Mouse (Mus musculus) heart, embryonic 16.5 days (tissue): ENCODE measurements around the gene Tut1. TPM values are rescaled to one million over a fixed set of nuclear protein-coding genes. Genes with fewer than 3 reads are reported as not detected.

ENCODE experiments used
- ATAC-seq: fragments of 200-750 bp; cut with Nextera tagmentation; replicated peaks from 2 replicates; pipeline ENCODE4 v1.8.0; 2017; ENCODE audit warnings: moderate number of reproducible peaks; ENCODE audit not compliant: insufficient read depth, low FRiP score; ENCODE audit errors: extremely low read depth
- H3K27ac ChIP-seq: fragments of 300-500 bp; sonication (generic); 2 replicates; pipeline ENCODE4 v1.5.1; 2014; ENCODE audit warnings: mild to moderate bottlenecking, low read length, control low read depth, moderate library complexity
- H3K27me3 ChIP-seq: fragments of 300-500 bp; sonication (generic); 2 replicates; pipeline ENCODE4 v1.6.1; 2014; ENCODE audit warnings: low read length, mixed read lengths; ENCODE audit not compliant: control insufficient read depth, insufficient read depth
- H3K36me3 ChIP-seq: fragments of 300-500 bp; sonication (generic); 2 replicates; pipeline ENCODE4 v1.6.1; 2014; ENCODE audit not compliant: control insufficient read depth, insufficient read depth
- H3K4me1 ChIP-seq: fragments of 300-500 bp; sonication (generic); 2 replicates; pipeline ENCODE4 v1.6.1; 2014; ENCODE audit warnings: low read length, mixed read lengths; ENCODE audit not compliant: control insufficient read depth, insufficient read depth
- H3K4me2 ChIP-seq: fragments of 300-500 bp; sonication (generic); 2 replicates; pipeline ENCODE4 v1.6.1; 2014; ENCODE audit warnings: low read depth, mild to moderate bottlenecking, control low read depth, low read length
- H3K4me3 ChIP-seq: fragments of 300-500 bp; sonication (generic); 2 replicates; pipeline ENCODE4 v1.5.1; 2014; ENCODE audit warnings: mild to moderate bottlenecking, control low read depth, low read length
- H3K9ac ChIP-seq: fragments of 300-500 bp; sonication (generic); 2 replicates; pipeline ENCODE4 v1.6.1; 2014; ENCODE audit warnings: low read length, control low read depth
- H3K9me3 ChIP-seq: fragments of 300-500 bp; sonication (generic); replicated peaks from 2 replicates; pipeline ENCODE4 v1.6.1; 2016; ENCODE audit warnings: low read length; ENCODE audit not compliant: control insufficient read depth
- WGBS: fragments of 180-500 bp; shearing (Covaris S2); extraction: QIAGEN DNeasy Blood & Tissue Kit; methylation state at CpG from one replicate; pipeline ENCODE4 v1.1.7; 2014; 5-methylcytosine and 5-hydroxymethylcytosine counted together
- polyA plus RNA-seq: library from polyadenylated mRNA; unstranded; fragments of >200 nt; fragmentation: Nextera tagmentation; extraction: Ambion mirVana; gene quantifications from 2 replicates; pipeline ENCODE4 v1.2.1, GENCODE M21; 2015

The Tut1 gene
- polyA plus RNA-seq, 1 experiment from 2014 or later = 18.4 TPM

GRCm38 (mm10) chr19:8926766-8927165 lies 26.9 kb upstream of the Tut1 start:
- no peak overlapping the region for H3K27ac ChIP-seq
- no peak overlapping the region for H3K4me3 ChIP-seq
- no peak overlapping the region for H3K4me2 ChIP-seq
- H3K9me3 ChIP-seq = no peaks in the 10 kb centered on the region
- no peaks in the 10 kb centered on the region for H3K27me3 ChIP-seq
- ATAC-seq = no peak
- peaks cover 16% of the 10 kb centered on the region for H3K36me3 ChIP-seq
- whole genome bisulfite sequencing = 86% methylated on average over 2 of the region's 2 CpGs
- H3K4me1 ChIP-seq = peaks cover 17% of the 10 kb centered on the region
- no peak overlapping the region for H3K9ac ChIP-seq

- ATAC-seq = no peak
- Histone ChIP-seq H3K27me3 (no peaks in the 10 kb centered on the region), H3K4me2 (no peak overlapping the region), H3K4me3 (no peak overlapping the region), H3K36me3 (peaks cover 16% of the 10 kb centered on the region), H3K27ac (no peak overlapping the region), H3K4me1 (peaks cover 16% of the 10 kb centered on the region), H3K9me3 (no peaks in the 10 kb centered on the region), H3K9ac (no peak overlapping the region)
- WGBS = 78% methylated on average over 12 of the region's 12 CpGs
These were observed 25.6 kb upstream of the Tut1 start for GRCm38 (mm10) chr19:8927891-8928525.

GRCm38 (mm10) chr19:8928689-8929223 lies 24.9 kb upstream of the Tut1 start:
- 21% methylated on average over 16 of the region's 16 CpGs for WGBS
- H3K9ac ChIP-seq = peak overlapping the region; percentile 92; the same call in 1 of the 2 replicates
- peak overlapping the region; percentile 86 for H3K4me2 ChIP-seq
- peaks cover 21% of the 10 kb centered on the region for H3K36me3 ChIP-seq
- no peaks in the 10 kb centered on the region for H3K27me3 ChIP-seq
- no peak; the same call in 1 of the 2 replicates for ATAC-seq
- peak overlapping the region; percentile 87 for H3K4me3 ChIP-seq
- peak overlapping the region; percentile 84 for H3K27ac ChIP-seq
- no peaks in the 10 kb centered on the region for H3K9me3 ChIP-seq
- H3K4me1 ChIP-seq = peaks cover 16% of the 10 kb centered on the region

- Histone ChIP-seq H3K9ac (peak within 1 kb of the TSS; percentile 92), H3K27me3 (no peaks in the 10 kb centered on the region), H3K4me1 (peaks cover 16% of the 10 kb centered on the region), H3K9me3 (no peaks in the 10 kb centered on the region), H3K4me2 (peak within 1 kb of the TSS; percentile 86), H3K27ac (peak within 1 kb of the TSS; percentile 84), H3K36me3 (peaks cover 21% of the 10 kb centered on the region), H3K4me3 (peak within 1 kb of the TSS; percentile 87)
- WGBS = 0% methylated on average over 70 of the region's 74 CpGs
- peak; percentile 80 for ATAC-seq
These were observed 24.2 kb upstream of the Tut1 start, which contains the start of the genes Rom1 and Eml3 for GRCm38 (mm10) chr19:8929224-8930088. Rom1 (minus strand) TSS chr19:8929356. Eml3 (plus strand) TSS chr19:8929552.

GRCm38 (mm10) chr19:8930117-8930516 lies 23.5 kb upstream of the Tut1 start:
- Histone ChIP-seq H3K4me1 (peaks cover 16% of the 10 kb centered on the region), H3K4me3 (peak overlapping the region; percentile 87), H3K36me3 (peaks cover 27% of the 10 kb centered on the region), H3K9me3 (no peaks in the 10 kb centered on the region), H3K27ac (peak overlapping the region; percentile 84), H3K4me2 (peak overlapping the region; percentile 86), H3K9ac (peak overlapping the region; percentile 92), H3K27me3 (no peaks in the 10 kb centered on the region)
- 12% methylated on average over 11 of the region's 11 CpGs for WGBS
- ATAC-seq = no peak

GRCm38 (mm10) chr19:8930771-8931170 lies 22.9 kb upstream of the Tut1 start:
- Histone ChIP-seq H3K27ac (no peak overlapping the region), H3K4me2 (peak overlapping the region; percentile 86), H3K27me3 (no peaks in the 10 kb centered on the region), H3K9me3 (no peaks in the 10 kb centered on the region), H3K36me3 (peaks cover 24% of the 10 kb centered on the region), H3K4me3 (peak overlapping the region; percentile 87), H3K4me1 (peaks cover 16% of the 10 kb centered on the region), H3K9ac (peak overlapping the region; percentile 92)
- ATAC-seq = no peak
- 75% methylated on average over 7 of the region's 7 CpGs for WGBS

GRCm38 (mm10) chr19:8936736-8937135 lies 16.9 kb upstream of the Tut1 start:
- WGBS = 96% methylated on average over 2 of the region's 2 CpGs
- no peak for ATAC-seq
- peaks cover 8% of the 10 kb centered on the region for H3K4me1 ChIP-seq
- H3K27me3 ChIP-seq = no peaks in the 10 kb centered on the region
- H3K4me2 ChIP-seq = no peak overlapping the region
- no peaks in the 10 kb centered on the region for H3K9me3 ChIP-seq
- H3K9ac ChIP-seq = no peak overlapping the region
- no peak overlapping the region for H3K4me3 ChIP-seq
- peaks cover 22% of the 10 kb centered on the region for H3K36me3 ChIP-seq
- no peak overlapping the region for H3K27ac ChIP-seq

GRCm38 (mm10) chr19:8940526-8941133 lies 13.0 kb upstream of the Tut1 start:
- Histone ChIP-seq H3K4me2 (peak overlapping the region; percentile 77), H3K27me3 (no peaks in the 10 kb centered on the region), H3K4me3 (peak overlapping the region; percentile 99; the same call in 1 of the 2 replicates), H3K9me3 (no peaks in the 10 kb centered on the region), H3K27ac (no peak overlapping the region; the same call in 1 of the 2 replicates), H3K9ac (peak overlapping the region; percentile 99), H3K4me1 (peaks cover 34% of the 10 kb centered on the region), H3K36me3 (peaks cover 15% of the 10 kb centered on the region)
- 83% methylated on average over 15 of the region's 15 CpGs for WGBS
- ATAC-seq = no peak
